Mouse (Mus musculus) lung, postnatal 0 days (tissue): Measurements from ENCODE around the gene Fam13a.

ENCODE experiments used
- CTCF ChIP-seq: IDR thresholded peaks from 2 replicates; pipeline ENCODE4 v1.5.1; 2016; ENCODE audit warnings: antibody characterized with exemption, mild to moderate bottlenecking
- EP300 ChIP-seq: IDR thresholded peaks from 2 replicates; pipeline ENCODE4 v1.6.1; 2016; ENCODE audit warnings: antibody characterized with exemption, mild to moderate bottlenecking, control low read depth

DNA sequence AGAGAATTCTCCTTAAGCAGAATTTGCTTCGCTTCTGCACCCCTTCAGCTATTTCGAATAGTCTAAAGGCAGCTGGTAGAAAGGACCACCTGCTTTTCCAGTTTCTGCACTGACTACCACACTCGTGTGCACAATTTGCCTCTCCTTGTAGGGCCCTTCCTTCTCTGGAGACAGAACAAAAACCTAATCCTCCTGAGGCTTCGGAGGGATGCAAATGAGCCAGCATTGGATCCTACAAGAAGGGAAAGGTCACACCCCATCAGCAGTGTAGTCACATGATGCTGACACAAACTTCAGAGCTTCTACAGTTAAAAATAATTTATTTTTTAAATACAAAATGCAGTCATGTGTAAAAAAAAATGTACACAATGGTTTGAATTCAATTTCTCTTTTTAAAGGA, 93.2 kb downstream of the Fam13a start:
- TF ChIP-seq CTCF (no peak), EP300 (no peak)
